Mouse (Mus musculus) ovary, adult 18-20 months (tissue): Measurements from ENCODE around the gene Zgrf1.

Experiments
- DNase-seq: peaks from one replicate; pipeline ENCODE4 v3.0.0; 2022; ENCODE audit warnings: low spot score, mixed read lengths

Gene Zgrf1

DNA sequence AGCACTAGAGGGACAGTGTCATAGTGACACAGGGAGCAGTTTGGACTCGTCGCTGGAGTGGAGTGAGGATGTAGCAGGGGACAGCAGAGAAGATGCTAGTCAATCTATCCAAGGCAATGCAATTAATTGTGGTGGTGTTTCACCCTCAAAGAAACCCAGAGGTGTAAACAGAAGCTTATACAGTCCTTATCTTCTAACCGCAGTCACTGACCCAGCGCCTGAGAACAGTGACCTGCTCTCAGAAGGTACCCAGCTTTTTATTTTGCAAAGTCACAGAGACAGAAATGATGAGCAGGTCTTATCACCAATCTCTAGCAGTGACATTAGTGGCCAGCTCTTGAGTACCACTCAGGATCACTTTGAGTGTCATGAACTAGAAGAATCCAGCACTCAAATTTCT, 9.7 kb downstream of the Zgrf1 start:
- DNase-seq = no peak

DNA sequence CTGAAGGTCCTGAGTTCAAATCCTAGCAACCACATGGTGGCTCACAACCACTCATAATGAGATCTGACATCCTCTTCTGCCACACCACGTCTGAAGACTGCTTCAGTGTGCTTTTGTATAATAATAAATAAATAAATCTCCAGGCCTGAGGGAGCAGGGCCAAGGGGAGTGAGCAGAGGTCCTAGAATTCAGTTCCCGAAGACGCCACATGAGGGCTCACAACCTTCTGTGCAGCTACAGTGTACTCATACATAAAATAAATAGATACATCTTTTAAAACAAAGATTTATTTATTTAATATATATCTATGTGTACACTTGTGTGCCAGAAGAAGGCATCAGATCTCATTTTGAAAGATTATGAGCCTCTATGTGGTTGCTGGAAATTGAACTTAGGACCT, 11.8 kb downstream of the Zgrf1 start:
- DNase-seq = no peak

DNA sequence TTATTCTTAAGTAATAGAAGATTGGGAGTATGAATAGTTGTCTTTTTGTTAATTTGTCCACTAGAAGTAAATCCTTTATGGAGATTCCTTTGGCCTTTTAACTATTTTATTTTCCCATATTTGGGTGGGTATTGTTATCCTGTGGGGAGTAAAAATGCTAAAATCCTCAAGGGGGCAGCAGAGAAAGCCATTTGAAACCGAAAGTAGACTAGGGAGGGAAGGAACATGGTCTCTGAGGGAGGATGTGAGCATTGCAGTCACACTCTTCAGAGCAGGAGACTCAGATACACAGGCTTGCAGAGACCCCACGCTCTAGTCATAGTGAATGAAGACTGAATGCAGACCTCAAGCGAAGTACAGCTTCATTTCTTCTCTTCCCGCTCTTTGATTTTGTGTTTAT, 19.3 kb downstream of the Zgrf1 start:
- no peak for DNase-seq

DNA sequence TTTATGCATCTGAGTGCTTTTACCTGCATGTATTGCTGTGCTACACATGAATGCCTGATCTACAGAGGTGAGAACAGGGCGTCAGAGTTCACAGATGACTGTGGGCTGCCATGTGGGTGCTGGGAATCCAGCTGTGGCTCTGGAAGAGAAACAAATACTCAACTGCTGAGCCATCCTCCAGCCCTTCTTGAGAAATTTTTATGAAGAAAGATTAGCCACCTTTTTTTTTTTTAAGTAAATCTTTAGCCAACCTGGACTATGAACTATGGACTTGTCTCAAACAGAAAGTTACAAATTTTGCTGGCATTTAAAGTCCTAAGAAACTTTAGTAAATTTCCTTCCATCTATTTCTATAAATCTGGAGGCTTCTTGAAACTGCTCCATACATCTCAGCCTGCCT, 43.8 kb downstream of the Zgrf1 start:
- no peak for DNase-seq

DNA sequence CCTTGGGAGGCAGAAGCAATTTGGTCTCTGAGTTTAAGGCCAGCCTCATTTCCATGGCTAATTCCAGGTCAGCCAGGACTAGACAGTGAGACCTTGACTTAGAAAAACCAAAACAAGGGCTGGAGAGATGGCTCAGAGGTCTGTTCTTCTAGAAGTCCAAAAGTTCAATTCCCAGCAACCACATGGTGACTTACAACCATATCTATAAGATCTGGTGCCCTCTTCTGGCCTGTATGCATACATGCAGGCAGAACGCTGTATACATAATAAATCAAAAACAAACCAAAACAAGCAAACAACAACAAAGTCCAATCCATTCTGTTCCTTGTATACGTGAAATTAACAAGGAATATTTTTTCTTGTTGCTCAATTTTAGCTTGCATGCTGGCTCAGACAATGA, 54.8 kb downstream of the Zgrf1 start:
- DNase-seq = no peak

DNA sequence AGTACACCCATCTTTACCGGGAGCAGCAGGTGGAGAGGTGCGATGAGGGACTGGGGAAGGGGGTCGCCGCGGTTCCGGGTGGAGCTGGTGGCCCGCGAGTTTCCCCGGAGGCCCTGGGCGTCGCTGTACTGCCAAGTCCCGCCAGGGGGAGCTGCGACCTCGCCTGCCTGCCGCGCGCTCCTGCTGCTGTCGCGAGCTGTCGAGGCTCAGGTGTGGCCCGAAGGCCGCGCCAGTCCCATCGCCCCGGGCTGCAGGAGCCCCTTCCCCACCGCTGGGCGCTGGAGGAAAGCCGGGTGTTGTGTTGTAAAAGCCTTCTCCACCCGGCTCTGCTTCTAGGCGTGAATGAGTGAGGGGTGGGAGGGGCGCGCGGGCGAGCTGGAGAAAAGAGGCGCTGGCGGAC, 72.0 kb downstream of the Zgrf1 start:
- DNase-seq = no peak

DNA sequence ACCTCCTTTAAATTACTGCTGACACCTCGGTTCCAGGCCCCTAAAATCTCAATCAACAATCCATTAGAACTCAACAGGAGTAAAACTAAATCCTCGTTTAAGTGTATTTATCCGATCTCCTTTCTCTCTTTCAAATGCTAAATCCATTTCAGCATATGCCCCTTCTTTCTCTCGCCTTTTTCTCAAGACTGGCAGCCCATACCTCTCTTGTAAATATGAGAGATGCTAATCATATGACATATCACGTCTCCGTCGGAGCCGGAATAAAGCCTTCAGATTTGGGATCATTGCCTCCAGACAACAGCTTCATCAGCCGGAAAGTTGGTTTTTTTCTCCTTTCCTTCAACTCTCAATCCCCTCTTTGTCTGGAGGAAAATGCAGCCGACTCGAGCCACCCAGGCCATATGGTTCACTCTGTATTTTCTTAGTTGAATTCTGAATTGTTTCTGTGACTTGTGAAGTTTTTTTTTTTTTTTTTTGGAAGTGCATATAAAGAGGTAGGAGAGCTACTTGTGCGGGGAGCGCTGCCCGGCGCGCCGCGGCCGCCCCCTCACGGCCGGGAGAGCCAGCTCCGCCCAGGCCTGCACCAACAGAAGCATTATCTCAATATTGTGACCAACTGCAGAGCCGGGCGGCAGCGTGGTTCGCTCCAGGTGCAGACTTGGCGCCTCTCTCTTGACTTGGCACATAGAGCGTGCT, 72.6 kb downstream of the Zgrf1 start:
- no peak for DNase-seq

DNA sequence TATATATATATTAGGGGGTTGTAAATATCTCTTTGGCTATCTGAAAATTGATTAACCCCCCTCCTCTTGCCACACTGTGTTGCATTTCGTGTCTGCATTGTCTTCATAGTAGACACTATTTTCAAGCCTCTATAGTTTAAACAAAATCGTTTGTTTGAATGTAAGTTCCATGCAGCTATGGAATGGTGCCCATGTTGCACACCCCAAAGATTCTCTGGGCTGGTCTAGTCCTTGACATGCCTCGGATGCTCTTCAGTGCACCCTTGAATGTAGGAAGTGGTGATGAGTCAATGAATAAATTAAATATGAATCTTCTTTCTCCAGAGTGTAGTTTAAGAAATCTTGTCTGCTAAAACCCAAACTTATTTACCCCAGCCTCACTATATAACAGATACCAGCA, 73.2 kb downstream of the Zgrf1 start:
- DNase-seq = no peak

DNA sequence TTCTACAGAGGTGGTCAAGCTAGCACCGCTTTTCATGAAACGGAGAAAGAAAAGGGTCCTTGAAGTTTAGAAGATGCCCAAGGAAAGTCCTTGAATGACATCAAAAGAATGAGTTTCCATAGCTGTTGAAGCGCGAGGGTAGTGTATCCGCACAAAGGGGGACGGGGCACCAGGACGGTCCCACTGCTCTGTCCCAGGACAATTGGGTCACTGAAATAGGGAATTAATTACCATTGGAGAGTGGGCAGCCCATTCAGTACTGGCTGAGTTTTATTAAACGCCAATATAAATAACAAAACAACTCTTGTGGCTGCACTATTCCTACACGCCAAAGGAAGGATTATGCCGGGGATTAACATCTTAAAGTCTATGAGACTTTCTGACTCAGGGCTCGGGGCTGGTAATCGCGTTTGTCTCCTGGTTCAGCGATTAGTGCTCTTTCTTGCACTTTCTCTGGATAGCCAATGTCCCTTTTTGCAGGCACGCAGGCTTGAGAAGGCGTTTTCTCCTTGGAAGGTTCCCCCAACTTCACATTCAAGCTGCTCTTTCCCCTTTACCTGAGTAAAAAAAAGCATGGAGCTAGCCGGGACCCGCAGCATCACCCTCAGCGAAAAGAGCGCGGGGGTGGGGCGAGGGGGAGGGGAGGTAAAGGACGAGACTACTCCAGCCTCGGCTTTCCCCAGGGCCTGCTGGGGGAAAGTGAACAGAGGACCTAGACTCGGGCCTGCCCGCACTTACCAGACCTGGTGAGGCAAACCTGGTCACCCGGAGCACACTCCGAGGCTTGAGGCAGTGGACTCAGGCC, 74.1 kb downstream of the Zgrf1 start:
- DNase-seq = no peak

DNA sequence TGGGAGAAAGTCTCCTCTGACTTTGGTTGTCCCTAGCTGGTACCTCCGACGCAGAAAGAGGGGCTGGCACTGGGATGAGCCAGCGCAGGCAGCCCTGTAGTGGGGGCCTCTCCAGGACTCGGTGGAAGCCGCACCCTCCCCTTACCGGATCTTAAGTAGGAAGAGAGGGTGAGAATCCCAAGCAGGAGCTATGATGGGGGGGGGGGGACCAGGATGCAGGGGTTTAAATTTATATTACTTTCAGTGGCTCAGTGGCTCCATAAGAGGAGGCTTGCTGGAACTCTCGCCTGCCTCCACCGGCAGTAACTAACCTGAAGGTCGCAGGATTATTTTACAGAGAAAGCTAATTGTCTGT, 74.6 kb downstream of the Zgrf1 start:
- no peak for DNase-seq

DNA sequence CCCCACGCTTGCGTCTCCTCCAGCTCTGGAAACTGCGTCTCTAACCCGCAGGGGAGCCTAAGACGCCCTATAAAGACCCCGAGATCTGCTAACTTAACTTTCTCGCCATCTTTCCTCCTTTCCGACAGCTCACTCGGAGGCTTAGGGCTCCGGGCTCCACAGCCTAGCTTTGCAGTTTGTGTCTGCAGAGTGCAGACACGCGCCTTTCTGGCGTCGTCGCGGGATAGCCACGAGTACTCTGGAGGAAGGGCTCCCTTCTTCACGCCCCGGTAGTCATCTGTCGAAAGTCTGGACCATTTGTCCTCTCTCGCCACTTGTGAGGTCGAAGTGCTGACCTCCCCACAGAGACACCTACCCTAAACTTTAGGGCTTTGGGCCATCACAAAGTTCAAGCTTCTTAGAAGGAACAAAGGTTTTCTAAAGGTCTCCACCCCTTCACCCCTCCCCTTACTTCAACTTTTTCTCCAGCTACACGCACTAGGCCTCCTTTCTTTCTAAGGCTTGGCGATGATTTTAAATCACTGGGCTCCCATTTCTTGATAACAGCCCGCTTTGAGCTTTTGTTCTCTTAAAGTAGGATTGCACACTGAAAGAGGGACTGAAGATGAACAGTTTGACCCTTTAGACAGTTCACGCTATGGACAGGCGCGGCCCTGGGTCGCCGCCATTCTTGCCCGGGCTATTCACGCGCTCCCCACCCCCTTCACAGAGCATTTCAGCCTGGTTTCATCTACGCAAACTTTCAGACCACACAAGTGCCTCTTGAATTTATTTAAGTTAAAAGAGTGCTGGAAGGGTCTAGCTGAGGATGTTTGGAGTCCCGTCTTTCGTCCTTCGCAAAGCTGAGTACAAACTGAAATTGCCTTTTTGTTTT, 75.3 kb downstream of the Zgrf1 start:
- no peak for DNase-seq

DNA sequence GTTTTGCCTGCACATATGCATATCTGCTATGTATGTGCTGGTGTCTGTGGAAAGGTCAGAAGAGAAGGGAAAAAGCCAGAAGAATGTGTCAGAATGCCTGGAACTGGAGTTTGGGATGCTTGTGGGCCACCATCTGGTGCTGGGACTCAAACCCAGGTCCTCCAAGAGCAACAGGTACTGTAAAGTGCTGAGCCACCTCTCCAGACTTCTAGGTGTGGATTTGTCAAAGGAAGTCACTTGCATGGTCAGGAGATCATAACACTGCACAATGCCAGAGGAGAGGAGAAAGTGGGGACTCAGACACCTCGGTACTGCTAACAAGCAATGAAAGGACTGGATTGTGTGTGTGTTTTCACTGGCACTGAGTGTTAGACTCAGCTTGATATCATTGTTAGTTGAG, 76.9 kb downstream of the Zgrf1 start:
- no peak for DNase-seq

DNA sequence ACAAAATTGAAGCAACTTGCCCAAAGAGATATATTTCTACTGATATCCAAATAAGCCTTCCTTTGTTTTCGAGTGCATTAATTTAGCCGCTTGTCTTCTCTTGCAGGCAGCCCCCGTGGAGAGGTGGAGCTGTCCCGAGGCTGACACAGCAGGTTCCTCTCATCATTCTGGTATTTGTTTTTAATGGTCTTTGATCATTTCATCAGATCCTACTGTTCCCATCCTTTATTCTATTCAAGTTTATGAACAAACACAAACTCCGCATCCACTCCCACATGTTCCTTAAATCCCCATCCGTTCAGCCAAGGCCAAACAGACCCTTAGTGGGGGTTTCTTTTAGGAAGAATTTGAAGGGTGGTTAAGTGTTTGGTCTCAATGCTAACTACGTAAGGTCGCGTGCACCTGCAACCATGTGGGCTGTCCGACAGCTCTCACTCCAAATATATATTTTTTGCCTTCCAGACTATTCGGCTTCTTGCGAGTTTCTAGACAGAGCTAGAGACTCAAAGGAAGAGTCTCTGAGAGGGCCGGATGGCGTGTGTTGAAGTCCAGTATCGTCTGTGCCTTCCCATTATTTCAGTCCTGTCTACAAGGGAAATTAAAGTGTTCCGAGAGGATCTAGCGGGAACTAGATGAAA, 77.6 kb downstream of the Zgrf1 start:
- DNase-seq = no peak

DNA sequence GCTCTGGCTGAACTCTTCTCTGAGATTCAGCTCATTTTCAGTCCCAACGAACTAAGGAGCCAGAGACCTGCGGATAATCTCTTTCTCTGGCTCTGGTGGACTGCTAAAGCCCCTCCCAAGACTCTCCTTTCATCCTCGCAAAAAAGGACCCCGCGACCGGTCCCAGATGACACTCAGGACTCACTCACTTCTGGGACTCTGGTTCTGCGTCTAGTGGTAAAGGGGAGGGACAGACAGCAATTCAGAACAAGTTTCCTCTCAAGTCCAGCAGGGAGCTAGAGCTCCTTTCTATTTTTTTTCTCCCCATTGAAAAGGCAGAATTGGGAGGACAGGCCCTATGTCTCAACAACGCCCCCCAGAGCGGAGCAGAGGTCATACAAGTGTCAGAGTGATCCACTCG, 78.3 kb downstream of the Zgrf1 start:
- DNase-seq = no peak

DNA sequence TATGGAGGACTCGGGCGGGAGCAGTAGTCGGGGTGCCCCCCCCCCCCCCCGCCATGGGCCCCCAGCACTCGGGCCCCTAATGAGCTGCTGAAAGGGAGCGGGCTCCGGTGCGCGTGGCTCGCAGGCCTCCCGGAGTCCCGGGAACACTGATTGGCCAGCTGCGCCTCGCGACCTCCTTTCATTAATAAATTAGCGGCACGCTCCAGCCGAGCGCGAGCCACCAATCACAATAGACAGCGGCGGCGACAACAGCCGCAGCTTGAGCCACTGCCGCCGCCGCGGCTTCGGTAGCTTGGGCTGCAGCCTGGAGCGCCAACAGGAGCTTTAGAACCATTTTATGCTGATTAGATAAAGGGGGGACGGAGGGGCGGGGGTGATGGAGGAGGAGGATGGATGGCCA, 79.2 kb downstream of the Zgrf1 start:
- DNase-seq = no peak

DNA sequence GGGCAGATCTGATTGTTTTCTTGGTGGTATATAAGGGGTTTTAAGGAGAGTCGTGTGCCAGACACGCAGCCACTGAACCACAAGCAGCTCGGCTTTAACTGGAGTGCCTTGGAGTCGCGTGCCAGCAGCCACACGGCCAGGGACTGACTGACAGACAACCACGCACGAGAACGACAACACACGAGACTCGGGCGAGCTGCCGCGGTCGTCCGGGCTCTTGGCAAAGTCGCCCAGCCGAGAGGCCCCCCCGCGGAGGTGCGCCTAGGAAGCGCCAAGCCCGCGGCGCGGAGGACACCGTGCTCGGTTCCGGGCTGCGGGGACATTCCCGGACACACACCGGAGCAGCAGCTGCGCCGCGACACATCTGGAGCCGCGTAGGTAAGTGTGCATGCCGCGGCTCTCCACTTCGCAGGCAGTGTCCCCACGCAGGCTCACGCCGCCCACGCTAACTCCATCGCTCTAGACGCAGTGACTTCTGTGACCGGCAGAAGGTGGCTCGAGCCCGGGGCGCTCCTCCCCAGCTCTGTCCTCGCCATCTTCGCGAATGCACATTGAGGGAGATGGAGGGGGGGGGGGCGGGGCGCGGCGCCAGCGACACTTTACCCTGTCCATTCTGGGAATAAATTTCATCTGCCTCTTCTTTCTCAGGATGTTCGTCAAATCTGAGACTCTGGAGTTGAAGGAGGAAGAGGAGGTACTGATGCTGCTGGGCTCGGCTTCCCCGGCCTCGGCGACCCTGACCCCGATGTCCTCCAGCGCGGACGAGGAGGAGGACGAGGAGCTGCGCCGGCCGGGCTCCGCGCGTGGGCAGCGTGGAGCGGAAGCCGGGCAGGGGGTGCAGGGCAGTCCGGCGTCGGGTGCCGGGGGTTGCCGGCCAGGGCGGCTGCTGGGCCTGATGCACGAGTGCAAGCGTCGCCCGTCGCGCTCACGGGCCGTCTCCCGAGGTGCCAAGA, 80.1 kb downstream of the Zgrf1 start, which contains the start of gene Neurog2:
Gene Neurog2, plus strand, starts transcription at position 56 of the 953 bp plus-strand sequence.
- DNase-seq = no peak

DNA sequence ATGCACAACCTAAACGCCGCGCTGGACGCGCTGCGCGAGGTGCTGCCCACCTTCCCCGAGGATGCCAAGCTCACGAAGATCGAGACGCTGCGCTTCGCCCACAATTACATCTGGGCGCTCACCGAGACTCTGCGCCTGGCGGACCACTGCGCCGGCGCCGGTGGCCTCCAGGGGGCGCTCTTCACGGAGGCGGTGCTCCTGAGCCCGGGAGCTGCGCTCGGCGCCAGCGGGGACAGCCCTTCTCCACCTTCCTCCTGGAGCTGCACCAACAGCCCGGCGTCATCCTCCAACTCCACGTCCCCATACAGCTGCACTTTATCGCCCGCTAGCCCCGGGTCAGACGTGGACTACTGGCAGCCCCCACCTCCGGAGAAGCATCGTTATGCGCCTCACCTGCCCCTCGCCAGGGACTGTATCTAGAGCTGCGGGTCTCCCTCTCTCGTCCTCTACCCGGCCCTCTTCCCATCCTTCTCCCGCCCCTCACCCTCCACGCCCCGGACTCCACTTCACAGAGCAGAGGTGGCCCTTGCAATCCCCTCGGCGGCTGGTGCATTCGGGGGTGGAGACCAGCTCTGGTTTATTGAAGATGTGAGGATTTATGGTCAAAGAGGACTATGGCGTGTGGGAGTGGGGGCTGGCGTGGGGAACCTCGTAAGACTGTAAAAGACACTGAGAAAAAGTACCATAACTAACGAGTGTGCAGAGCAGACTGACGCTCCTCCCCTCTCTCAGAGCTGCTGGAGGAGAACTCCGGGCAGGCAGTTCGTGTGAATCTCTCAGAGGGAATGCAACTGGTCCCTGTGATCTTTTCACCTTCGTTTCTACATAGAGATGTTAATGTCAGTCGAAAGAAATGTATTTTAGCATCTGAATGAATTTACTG, 81.1 kb downstream of the Zgrf1 start:
- peak; percentile 26 for DNase-seq

DNA sequence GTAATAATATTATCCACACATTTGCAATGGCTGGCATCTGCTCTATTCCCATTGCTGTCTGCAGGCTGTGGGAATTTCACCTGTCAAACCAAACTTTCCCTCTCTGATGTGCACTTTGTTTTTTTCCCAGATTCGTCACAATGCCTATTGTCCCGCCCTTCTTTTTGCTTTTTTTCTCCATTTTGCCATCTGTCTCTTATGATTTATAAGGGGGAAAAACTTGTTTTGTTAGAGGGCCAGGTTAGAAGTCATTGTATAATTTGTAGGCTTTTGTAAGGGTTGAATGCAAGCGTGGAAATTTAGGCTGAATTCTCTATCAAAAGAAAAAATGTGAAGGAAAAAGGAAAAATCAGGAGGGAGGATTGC, 81.7 kb downstream of the Zgrf1 start:
- no peak for DNase-seq

DNA sequence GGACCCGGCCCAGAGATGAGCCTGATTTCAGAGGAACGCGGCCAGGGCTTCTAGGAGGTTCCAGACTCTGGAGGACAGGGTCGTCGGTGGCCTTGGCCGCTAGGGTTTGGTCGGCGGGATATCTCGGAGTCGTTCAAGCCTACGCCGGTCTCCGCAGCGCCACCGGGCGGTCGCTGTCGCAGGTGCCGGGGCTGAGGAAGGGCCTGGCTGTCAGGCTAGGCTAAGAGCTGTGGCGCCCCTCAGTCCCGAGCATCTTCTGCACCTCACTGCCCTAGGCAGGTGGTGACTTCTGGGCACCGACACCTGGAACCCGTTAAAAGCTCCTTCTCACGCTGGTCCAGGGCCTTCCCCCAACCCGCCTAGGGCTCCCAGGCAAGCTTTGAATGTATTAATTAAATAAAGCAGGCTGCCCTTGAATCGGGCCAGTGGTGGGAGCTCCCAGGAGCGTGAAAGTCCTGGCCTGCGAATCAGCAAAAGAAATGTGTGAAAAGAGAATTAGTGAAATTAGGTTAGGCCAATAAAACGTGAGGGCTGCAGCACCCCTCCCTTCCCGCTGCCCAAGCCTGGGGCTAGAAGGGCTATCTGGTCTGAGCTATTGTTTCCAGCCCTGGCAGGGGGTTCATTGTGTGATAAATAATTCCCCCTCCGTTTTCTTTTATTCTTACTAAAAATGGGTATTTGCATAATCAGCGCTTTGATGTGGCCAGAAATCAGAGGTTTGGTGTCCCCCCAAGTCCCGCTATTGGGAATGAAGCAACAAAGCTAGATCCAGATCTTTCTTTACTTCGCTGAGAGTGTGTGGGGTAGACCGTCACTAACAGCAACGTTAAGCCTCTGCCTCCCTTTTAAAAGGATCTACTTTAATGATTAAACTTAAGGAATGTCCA, 86.8 kb downstream of the Zgrf1 start:
- DNase-seq = no peak
